Mouse (Mus musculus): ENCODE results near the gene Hoxa6.

DNA sequence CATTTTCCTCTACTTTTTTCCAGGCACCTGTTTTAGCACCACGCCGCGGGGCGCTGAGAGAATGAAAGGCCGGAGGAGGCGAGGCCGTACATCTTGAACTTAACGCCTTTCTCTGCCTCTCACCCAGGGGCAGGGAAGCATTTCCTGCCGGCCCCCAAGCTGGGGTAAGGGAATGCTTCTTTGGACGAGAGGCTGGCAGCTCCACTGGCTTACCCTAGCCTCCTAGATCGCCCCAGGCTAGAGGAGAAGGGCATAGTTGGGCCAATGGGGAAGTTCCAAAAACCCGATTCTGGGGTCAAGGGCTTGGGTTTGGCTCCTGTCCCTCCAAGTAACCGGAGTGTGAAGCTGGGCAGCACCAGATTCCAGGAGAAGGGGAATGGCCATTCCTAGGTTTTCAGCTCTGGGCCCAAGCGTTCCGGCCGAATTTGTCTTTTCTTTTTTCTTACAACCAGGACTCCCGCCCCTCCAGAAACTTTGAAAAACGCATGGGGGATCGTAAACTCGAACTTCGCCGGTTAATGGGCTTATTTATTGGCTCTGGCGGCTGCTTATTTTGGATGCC is 24.5 kb upstream of the Hoxa6 start:
- TF ChIP-seq ZNF384 (IDR thresholded peaks at IDR 0.05; ENCODE audit: low read depth, low read length) (no peak), USF1 (IDR thresholded peaks at IDR 0.05; ENCODE audit: low read depth, low read length) (no peak), CTCF (IDR thresholded peaks at IDR 0.05 in 2 of 3, conservative IDR thresholded peaks at IDR 0.05 in 1 of 3; ENCODE audit: control insufficient read depth in 1 of 3, insufficient read depth in 1 of 3, low read depth in 2 of 3, low read length in 3 of 3, poor library complexity in 1 of 3, severe bottlenecking in 1 of 3) (no peak), ELF1 (IDR thresholded peaks at IDR 0.05; ENCODE audit: low read depth, low read length) (no peak), BHLHE40 (IDR thresholded peaks at IDR 0.05; ENCODE audit: borderline replicate concordance, low read depth, low read length) (no peak), EP300 (IDR thresholded peaks at IDR 0.05; ENCODE audit: low read depth in 1 of 2, low read length in 2 of 2) (no peak), RAD21 (IDR thresholded peaks at IDR 0.05; ENCODE audit: low read depth, low read length) (no peak), MXI1 (IDR thresholded peaks at IDR 0.05; ENCODE audit: low read depth, low read length) (no peak), POLR2AphosphoS2 (IDR thresholded peaks at IDR 0.05; ENCODE audit: low read length) (no peak)

Measured in MEL (cell line).